Mouse (Mus musculus) Patski (cell line): ENCODE measurements around the gene Taok1. TPM values are rescaled to one million over a fixed set of nuclear protein-coding genes. Genes with fewer than 3 reads are reported as not detected.

Source experiments
- ATAC-seq: fragments of 100-300 bp; one replicate; pipeline ENCODE4 v1.8.0; 2021
- CTCF ChIA-PET: fragments of 350-600 bp; sonication (Branson Sonifier 250); formaldehyde crosslinking; loops from one replicate; lab custom pipeline; 2022; ENCODE audit warnings: inconsistent platforms; lab: Charles Lee
- POLR2A ChIA-PET: fragments of 350-600 bp; sonication (Branson Sonifier 250); formaldehyde crosslinking; loops from one replicate; lab custom pipeline; 2022; ENCODE audit warnings: antibody characterized with exemption, inconsistent platforms; lab: Charles Lee
- DNase-seq: peaks from one replicate; pipeline ENCODE4 v3.0.0-alpha.2; 2011; ENCODE audit warnings: low read depth, low spot score
- H3K27me3 ChIP-seq: fragments of 371-371 bp; one replicate; pipeline ENCODE4 v1.5.1; 2021
- CTCF ChIP-seq: fragments of 100-300 bp; IDR thresholded peaks from one replicate; pipeline ENCODE4 v1.5.1; 2021
- in situ Hi-C: fragments of 300-500 bp; cut with MboI; formaldehyde crosslinking; loops from 3 replicates; pipeline ENCODE4 v1.11.1; 2018; ENCODE audit warnings: low pct_unique_long_range_greater_than_20kb, mixed read lengths
- polyA plus RNA-seq: library from polyadenylated mRNA; unstranded; gene quantifications from one replicate; pipeline ENCODE4 v1.2.3, GENCODE M21; 2021

Gene Taok1
- polyA plus RNA-seq, 1 experiment from 2014 or later: 28.7 TPM

- DNase-seq: no peak
- no peak for TF ChIP-seq CTCF
- ChIA-PET CTCF (interaction anchor here (1.3 kb wide), 2 partner anchors 10 to 22 kb away, joined by 3 read pairs; no protein-coding TSS in a partner anchor), POLR2A (no interaction called here)
- H3K27me3 ChIP-seq: peaks cover 4% of the 10 kb centered on the region
- no peak for ATAC-seq
- in situ Hi-C loops: loop anchor here (25.0 kb wide), 1 partner anchor 294 kb away; no protein-coding TSS in a partner anchor
Observed at GRCm38 (mm10) chr11:77518051-77518798, 89.4 kb downstream of the Taok1 start.

GRCm38 (mm10) chr11:77516553-77517425, 90.8 kb downstream of the Taok1 start:
- in situ Hi-C loops: loop anchor here (25.0 kb wide), 1 partner anchor 296 kb away; no protein-coding TSS in a partner anchor

GRCm38 (mm10) chr11:77515637-77516552, 91.7 kb downstream of the Taok1 start, which contains the start of gene Trp53i13:
TSS of gene Trp53i13 (minus strand) at chr11:77515980.
- ChIA-PET CTCF (no interaction called here), POLR2A (no interaction called here)
- in situ Hi-C loops: loop anchor here (25.0 kb wide), 1 partner anchor 296 kb away; no protein-coding TSS in a partner anchor
- H3K27me3 ChIP-seq: peaks cover 4% of the 10 kb centered on the region
- TF ChIP-seq CTCF: no peak
- DNase-seq (no peak), ATAC-seq (no peak)

More at GRCm38 (mm10) chr11:77516553-77517425, 90.8 kb downstream of the Taok1 start:
- ChIA-PET POLR2A (no interaction called here), CTCF (interaction anchor here (1.3 kb wide), 2 partner anchors 11 to 23 kb away, joined by 3 read pairs; no protein-coding TSS in a partner anchor)
- ATAC-seq (no peak), DNase-seq (no peak)
- peaks cover 4% of the 10 kb centered on the region for H3K27me3 ChIP-seq
- TF ChIP-seq CTCF: no peak

- ChIA-PET CTCF (no interaction called here), POLR2A (no interaction called here)
- DNase-seq: no peak
- ATAC-seq: peak; percentile 29
- in situ Hi-C loops: loop anchor here (5.0 to 25.0 kb wide), 2 partner anchors 97 to 297 kb away; no protein-coding TSS in a partner anchor
- H3K27me3 ChIP-seq: peaks cover 4% of the 10 kb centered on the region
- no peak for TF ChIP-seq CTCF
Observed at GRCm38 (mm10) chr11:77514832-77515636, 92.6 kb downstream of the Taok1 start, which contains the start of gene Abhd15. TSS of gene Abhd15 (plus strand) at chr11:77515121.

- no peak for DNase-seq
- peaks cover 4% of the 10 kb centered on the region for H3K27me3 ChIP-seq
- in situ Hi-C loops: loop anchor here (5.0 to 25.0 kb wide), 2 partner anchors 98 to 298 kb away; no protein-coding TSS in a partner anchor
- ChIA-PET CTCF (no interaction called here), POLR2A (interaction anchor here (0.6 kb wide), 1 partner anchor 93 kb away, joined by 3 read pairs; the partner anchor contains the start of gene Taok1)
- ATAC-seq: no peak
- TF ChIP-seq CTCF: no peak
Observed at GRCm38 (mm10) chr11:77514281-77514831, 93.3 kb downstream of the Taok1 start.

- no peak for TF ChIP-seq CTCF
- H3K27me3 ChIP-seq: peaks cover 4% of the 10 kb centered on the region
- in situ Hi-C loops: loop anchor here (5.0 to 25.0 kb wide), 2 partner anchors 99 to 299 kb away; no protein-coding TSS in a partner anchor
- POLR2A ChIA-PET: interaction anchor here (0.6 to 1.6 kb wide), 2 partner anchors 26 to 94 kb away, joined by 3 read pairs; partner anchors contain the start of gene Taok1
- ATAC-seq (no peak), DNase-seq (no peak)
- CTCF ChIA-PET: no interaction called here
Observed at GRCm38 (mm10) chr11:77513811-77514170, 93.8 kb downstream of the Taok1 start.

- ChIA-PET POLR2A (interaction anchor here (0.6 to 1.6 kb wide), 3 partner anchors 10 to 94 kb away, joined by 3 to 4 read pairs (median 3); partner anchors contain the start of gene Taok1), CTCF (interaction anchor here (0.7 to 1.4 kb wide), 2 partner anchors 12 to 14 kb away, joined by 3 to 5 read pairs; no protein-coding TSS in a partner anchor)
- H3K27me3 ChIP-seq: peaks cover 4% of the 10 kb centered on the region
- no peak for TF ChIP-seq CTCF
- in situ Hi-C loops: loop anchor here (5.0 to 25.0 kb wide), 2 partner anchors 99 to 299 kb away; no protein-coding TSS in a partner anchor
- DNase-seq (no peak), ATAC-seq (peak; percentile 38)
Observed at GRCm38 (mm10) chr11:77512891-77513810, 94.5 kb downstream of the Taok1 start.
